Mouse (Mus musculus): ENCODE measurements around the gene Unc79. TPM values are rescaled to one million over a fixed set of nuclear protein-coding genes. Genes with fewer than 3 reads are reported as not detected.

Unc79 gene
- polyA plus RNA-seq, 1 experiment from 2014 or later, result 1.3 TPM

DNA sequence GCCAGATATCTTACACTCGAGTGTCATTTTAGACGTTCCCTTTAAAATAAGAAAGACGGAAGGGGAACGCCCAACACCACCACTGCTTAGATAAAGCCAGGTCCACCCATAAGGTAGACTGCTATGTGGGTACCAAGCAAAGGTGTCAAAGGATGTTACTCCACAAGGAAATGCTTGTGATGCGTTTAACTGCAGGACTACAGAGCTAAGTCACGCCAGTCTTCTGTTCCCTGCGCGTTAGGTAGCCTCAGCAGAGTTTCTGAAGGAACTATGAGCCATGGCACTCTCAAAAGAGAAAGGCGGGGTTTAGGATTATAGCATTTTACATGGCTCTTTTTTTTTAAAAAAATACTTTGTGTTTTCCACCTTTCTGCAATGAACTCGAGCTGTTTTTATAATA, 214.9 kb downstream of the Unc79 start:
- ATAC-seq (ENCODE audit: insufficient number of reproducible peaks, low FRiP score, low TSS enrichment, low read depth), result no peak
- no peaks in the 10 kb centered on the region for H3K27me3 ChIP-seq
- no peak overlapping the region for H3K4me3 ChIP-seq (replicated peaks)
- H3K4me1 ChIP-seq, result no peaks in the 10 kb centered on the region
- WGBS, result 81% methylated on average over 10 of the region's 10 CpGs
- H3K27ac ChIP-seq (replicated peaks), result no peak overlapping the region
- no peak overlapping the region for H3K9ac ChIP-seq
- H3K36me3 ChIP-seq, result no peaks in the 10 kb centered on the region
- H3K9me3 ChIP-seq (replicated peaks), result no peaks in the 10 kb centered on the region
- no peak overlapping the region for H3K4me2 ChIP-seq (replicated peaks)

DNA sequence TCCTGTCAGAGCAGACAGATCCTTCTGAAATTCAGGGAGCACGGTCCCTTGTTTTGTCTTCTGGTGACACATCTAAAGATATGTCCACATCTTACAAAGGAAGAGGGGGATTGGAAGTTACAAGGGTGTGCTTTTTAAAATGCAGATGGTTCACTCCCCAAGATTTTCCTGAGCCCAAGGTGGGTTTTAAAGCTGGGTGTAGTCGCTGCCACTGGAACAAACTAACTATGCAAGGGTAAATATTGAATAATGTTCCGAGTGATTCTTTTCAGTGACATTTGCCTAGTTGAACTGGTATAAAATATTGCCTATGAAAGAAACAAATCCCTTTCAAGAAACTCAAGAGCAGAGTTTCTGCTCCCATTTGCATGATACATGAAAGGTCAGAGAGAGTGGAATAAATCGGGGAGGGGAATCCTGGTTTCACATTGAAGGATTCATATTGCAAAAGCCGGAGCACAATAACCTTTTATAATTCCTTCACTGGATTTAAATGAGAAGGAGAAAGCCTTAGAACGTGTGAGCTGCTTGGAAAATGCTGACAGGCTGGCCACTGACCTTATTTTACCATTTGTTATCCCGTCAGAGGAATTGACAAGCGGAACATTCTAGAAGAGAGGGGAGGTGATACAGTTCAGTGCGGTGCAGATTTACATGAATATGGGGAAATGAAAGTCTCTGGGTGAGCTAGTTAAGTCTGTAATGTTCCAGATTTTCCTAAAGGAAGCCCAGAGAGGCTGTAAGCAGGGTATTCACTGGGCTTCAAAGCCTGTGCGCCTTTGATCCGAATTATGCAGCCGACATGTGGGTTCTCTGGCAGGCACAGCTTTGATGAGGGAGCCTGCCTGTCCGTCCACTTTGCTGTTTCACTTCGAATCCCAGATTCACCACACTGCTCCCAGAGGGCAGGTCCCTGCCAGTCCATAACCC, 215.7 kb downstream of the Unc79 start:
- Histone ChIP-seq H3K27me3 (no peaks in the 10 kb centered on the region), H3K9me3 (replicated peaks) (no peaks in the 10 kb centered on the region), H3K4me3 (replicated peaks) (no peak overlapping the region), H3K9ac (no peak overlapping the region), H3K4me1 (no peaks in the 10 kb centered on the region), H3K4me2 (replicated peaks) (no peak overlapping the region), H3K36me3 (no peaks in the 10 kb centered on the region), H3K27ac (replicated peaks) (no peak overlapping the region)
- 35% methylated on average over 14 of the region's 14 CpGs for WGBS
- ATAC-seq (ENCODE audit: insufficient number of reproducible peaks, low FRiP score, low TSS enrichment, low read depth), result no peak

DNA sequence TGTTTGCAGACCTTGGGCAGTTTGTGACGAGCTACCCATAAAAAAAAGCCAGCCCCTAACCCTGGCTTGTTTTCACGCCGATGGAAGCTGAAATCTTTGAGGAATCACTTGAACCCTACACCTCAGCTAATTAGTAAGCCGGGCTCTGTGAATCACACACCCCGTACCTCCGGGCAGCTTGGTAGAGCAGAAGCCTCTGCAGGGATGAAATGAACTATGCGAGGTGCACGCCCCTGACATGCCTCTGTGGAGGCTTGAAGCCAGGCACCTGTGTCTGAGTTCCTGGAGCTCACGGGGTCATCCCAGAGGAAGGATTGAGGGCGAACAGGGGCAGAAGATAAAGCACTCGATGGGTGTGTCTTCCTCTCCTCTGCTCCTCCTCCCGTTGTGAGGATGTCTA, 220.2 kb downstream of the Unc79 start:
- no peak for ATAC-seq (ENCODE audit: insufficient number of reproducible peaks, low FRiP score, low TSS enrichment, low read depth)
- Histone ChIP-seq H3K9ac (no peak overlapping the region), H3K27ac (replicated peaks) (no peak overlapping the region), H3K27me3 (no peaks in the 10 kb centered on the region), H3K9me3 (replicated peaks) (no peaks in the 10 kb centered on the region), H3K4me1 (no peaks in the 10 kb centered on the region), H3K4me3 (replicated peaks) (no peak overlapping the region), H3K36me3 (no peaks in the 10 kb centered on the region), H3K4me2 (replicated peaks) (no peak overlapping the region)
- WGBS, result 70% methylated on average over 12 of the region's 12 CpGs

DNA sequence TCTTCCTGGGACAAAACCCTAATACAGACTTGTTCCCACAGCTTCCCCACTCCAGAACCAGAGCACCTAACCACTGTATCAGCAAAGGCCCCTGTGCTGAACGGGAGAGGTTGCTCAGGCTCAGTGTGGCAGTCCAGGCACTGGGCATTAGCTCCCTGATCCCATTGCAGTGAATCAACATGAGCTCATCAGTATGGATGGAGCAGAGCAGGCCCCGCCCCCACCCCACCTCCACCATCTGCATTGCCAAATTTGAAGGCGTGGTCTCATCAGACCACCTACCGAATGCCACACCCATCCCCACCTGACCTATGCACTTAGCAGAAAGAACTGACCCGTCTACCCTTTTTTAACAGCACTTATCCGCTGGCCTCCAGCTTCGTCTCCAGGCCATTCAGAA, 234.4 kb downstream of the Unc79 start:
- Histone ChIP-seq H3K4me3 (replicated peaks) (no peak overlapping the region), H3K9me3 (replicated peaks) (no peaks in the 10 kb centered on the region), H3K4me2 (replicated peaks) (no peak overlapping the region), H3K9ac (no peak overlapping the region), H3K4me1 (no peaks in the 10 kb centered on the region), H3K36me3 (no peaks in the 10 kb centered on the region), H3K27ac (replicated peaks) (no peak overlapping the region), H3K27me3 (no peaks in the 10 kb centered on the region)
- whole genome bisulfite sequencing, result 24% methylated on average over 7 of the region's 7 CpGs
- no peak for ATAC-seq (ENCODE audit: insufficient number of reproducible peaks, low FRiP score, low TSS enrichment, low read depth)

DNA sequence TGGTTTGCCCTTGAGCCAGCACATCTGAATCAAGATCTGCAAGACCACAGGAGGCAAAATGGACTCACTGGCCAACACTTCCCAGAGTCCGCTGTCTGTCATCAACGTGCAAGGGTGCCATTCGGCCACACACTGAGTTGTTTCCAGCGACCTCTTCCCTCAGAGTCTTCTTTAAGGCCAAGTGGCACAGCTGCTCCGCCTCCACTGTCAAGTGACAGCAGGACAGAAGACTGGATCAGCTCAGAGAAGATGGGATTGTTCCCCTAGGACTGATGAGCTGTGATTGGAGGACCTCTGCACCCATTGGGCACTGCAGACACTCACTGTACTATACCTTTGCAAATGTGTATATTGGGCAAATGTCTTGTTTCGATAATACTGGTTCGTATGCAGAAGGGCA, 238.4 kb downstream of the Unc79 start:
- Histone ChIP-seq H3K27me3 (no peaks in the 10 kb centered on the region), H3K4me1 (no peaks in the 10 kb centered on the region), H3K27ac (replicated peaks) (no peak overlapping the region), H3K9me3 (replicated peaks) (no peaks in the 10 kb centered on the region), H3K36me3 (no peaks in the 10 kb centered on the region), H3K4me3 (replicated peaks) (no peak overlapping the region), H3K4me2 (replicated peaks) (no peak overlapping the region), H3K9ac (no peak overlapping the region)
- ATAC-seq (ENCODE audit: insufficient number of reproducible peaks, low FRiP score, low TSS enrichment, low read depth), result no peak
- 90% methylated on average over 7 of the region's 7 CpGs for WGBS

DNA sequence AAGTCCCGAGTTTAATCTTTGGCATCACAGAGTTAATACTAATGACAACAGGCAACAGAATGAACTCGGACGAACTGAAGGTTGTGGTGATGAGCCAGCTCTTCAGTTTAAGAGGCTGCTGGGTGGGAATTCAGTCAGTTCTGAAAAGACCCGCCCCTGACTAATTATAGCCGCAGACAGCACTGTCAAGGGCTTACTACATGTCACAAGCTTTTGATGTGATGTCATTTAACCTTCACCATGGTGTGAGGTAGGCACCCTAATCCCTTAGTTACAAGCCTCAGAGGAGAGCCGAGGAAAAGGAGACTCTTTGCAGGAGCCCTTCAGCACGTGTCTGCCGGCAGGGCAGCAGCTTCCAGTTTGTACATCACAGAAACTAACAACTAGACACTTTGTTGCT, 239.6 kb downstream of the Unc79 start:
- Histone ChIP-seq H3K27me3 (no peaks in the 10 kb centered on the region), H3K36me3 (no peaks in the 10 kb centered on the region), H3K9me3 (replicated peaks) (no peaks in the 10 kb centered on the region), H3K4me1 (no peaks in the 10 kb centered on the region), H3K4me2 (replicated peaks) (no peak overlapping the region), H3K9ac (no peak overlapping the region), H3K4me3 (replicated peaks) (no peak overlapping the region), H3K27ac (replicated peaks) (no peak overlapping the region)
- 47% methylated on average over 8 of the region's 8 CpGs for WGBS
- ATAC-seq (ENCODE audit: insufficient number of reproducible peaks, low FRiP score, low TSS enrichment, low read depth), result no peak

DNA sequence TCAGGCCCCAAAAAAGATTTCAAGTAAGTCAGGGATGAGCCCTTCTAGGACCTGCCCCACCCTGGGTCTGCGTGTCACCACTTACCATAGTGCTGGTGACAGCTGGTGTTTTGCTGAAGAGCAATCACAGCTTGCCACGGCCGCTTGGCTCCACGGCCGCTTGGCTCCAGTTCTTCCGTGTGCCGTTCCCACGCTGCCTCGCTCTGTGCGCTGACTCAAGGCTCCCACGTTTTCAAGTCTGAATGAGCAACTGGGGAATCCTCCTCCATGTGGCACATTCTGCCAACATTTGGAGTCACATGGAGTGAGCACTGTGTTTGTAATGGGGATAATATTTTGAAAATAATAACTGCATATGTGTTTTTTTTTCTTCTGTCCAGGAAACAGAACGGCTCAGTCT, 241.1 kb downstream of the Unc79 start:
- Histone ChIP-seq H3K4me3 (replicated peaks) (no peak overlapping the region), H3K27ac (replicated peaks) (no peak overlapping the region), H3K36me3 (no peaks in the 10 kb centered on the region), H3K9ac (no peak overlapping the region), H3K9me3 (replicated peaks) (no peaks in the 10 kb centered on the region), H3K27me3 (no peaks in the 10 kb centered on the region), H3K4me2 (replicated peaks) (no peak overlapping the region), H3K4me1 (no peaks in the 10 kb centered on the region)
- 77% methylated on average over 12 of the region's 12 CpGs for WGBS
- no peak for ATAC-seq (ENCODE audit: insufficient number of reproducible peaks, low FRiP score, low TSS enrichment, low read depth)

DNA sequence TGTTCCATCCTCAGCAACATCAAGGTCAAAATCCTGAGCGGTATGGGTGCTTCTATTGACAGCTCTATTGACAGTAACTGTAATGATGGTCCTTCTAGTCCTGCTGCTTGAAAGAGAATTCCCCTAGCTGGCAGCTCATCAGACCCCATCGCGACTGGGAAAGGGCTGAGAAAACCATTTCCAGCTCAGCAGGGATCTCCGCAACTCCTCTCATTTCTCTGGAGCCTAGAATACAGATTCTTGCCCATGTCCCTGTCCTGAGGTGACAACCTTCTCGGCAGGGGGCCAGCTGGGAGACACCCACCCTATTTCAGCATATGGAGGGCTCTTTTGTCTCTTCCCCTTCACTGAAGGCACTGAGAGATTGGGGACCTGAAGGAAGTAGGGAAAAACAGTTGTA, 244.3 kb downstream of the Unc79 start:
- Histone ChIP-seq H3K4me1 (no peaks in the 10 kb centered on the region), H3K4me3 (replicated peaks) (no peak overlapping the region), H3K27ac (replicated peaks) (no peak overlapping the region), H3K4me2 (replicated peaks) (no peak overlapping the region), H3K27me3 (no peaks in the 10 kb centered on the region), H3K9me3 (replicated peaks) (no peaks in the 10 kb centered on the region), H3K36me3 (no peaks in the 10 kb centered on the region), H3K9ac (no peak overlapping the region)
- ATAC-seq (ENCODE audit: insufficient number of reproducible peaks, low FRiP score, low TSS enrichment, low read depth), result no peak
- WGBS, result 66% methylated on average over 5 of the region's 5 CpGs

DNA sequence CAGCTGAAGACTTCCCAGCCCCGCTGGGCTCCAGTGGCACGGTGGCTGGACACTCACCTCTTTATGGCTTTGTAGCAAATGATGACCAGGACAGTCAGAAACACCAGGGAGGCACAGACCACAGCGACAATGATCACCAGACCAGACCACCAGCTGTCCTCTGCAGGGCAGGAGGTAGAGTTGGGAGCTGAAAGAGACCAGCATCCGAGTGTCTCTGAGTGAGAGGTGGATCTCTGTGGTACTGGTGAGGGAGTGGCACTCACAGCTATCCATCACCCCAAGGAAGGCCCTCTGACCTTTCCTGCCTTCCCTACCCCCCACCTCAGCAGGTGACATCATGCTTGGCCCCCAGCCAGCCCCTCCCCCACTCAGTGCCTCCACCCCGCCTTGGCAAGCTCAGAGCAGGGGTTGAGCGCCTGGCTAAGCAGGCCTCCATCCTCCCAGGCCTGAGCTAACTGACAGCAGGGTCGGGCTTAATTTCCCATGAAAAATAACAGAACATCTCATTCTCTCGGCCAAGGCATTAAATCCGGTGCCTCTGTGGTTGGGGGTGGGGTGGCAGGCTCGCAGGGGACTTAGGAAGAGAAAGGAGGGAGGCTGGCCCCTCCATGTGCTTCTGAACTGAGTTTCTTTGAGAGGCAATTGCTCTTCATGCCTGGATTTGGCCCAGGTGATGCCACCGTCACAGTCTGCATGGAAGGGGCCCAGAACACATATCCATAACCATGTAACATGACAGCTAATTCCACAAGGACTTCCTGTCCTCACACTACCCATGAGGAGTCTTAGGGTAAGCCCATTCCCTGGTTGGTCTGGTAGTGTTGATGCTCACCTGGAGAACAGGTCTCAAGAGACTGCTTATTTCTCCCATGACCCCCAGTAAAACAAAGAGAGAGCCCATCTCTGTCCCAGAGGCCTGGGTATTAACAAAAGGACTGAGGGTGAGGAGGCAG, 254.2 kb downstream of the Unc79 start:
- H3K4me1 ChIP-seq, result no peaks in the 10 kb centered on the region
- H3K9me3 ChIP-seq (replicated peaks), result no peaks in the 10 kb centered on the region
- no peak overlapping the region for H3K27ac ChIP-seq (replicated peaks)
- no peaks in the 10 kb centered on the region for H3K36me3 ChIP-seq
- no peak overlapping the region for H3K4me3 ChIP-seq (replicated peaks)
- H3K9ac ChIP-seq, result no peak overlapping the region
- H3K27me3 ChIP-seq, result no peaks in the 10 kb centered on the region
- H3K4me2 ChIP-seq (replicated peaks), result no peak overlapping the region
- no peak for ATAC-seq (ENCODE audit: insufficient number of reproducible peaks, low FRiP score, low TSS enrichment, low read depth)
- 28% methylated on average over 11 of the region's 11 CpGs for WGBS

DNA sequence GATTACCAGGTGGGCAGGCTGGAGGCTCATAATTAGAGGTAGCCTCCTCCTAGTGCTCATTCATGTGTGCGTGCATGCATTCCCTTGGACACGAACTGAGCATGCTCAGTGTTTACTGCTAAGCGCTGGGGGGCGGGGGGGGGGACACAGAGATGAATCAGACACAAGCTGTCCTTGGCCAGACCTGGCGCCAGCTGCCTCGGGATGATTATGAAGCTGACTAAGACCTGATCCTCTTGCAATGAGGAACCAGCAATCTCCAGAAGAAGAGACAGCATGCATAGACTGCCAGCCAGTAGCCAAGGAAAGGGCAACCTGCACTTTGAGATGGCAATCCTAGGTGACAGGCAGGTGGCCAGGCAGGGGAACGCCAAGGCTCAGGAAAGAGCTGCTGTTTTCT, 256.9 kb downstream of the Unc79 start:
- WGBS, result 67% methylated on average over 7 of the region's 7 CpGs
- Histone ChIP-seq H3K27ac (replicated peaks) (no peak overlapping the region), H3K4me2 (replicated peaks) (no peak overlapping the region), H3K36me3 (no peaks in the 10 kb centered on the region), H3K9me3 (replicated peaks) (no peaks in the 10 kb centered on the region), H3K4me1 (no peaks in the 10 kb centered on the region), H3K4me3 (replicated peaks) (no peak overlapping the region), H3K9ac (no peak overlapping the region), H3K27me3 (no peaks in the 10 kb centered on the region)
- no peak for ATAC-seq (ENCODE audit: insufficient number of reproducible peaks, low FRiP score, low TSS enrichment, low read depth)

DNA sequence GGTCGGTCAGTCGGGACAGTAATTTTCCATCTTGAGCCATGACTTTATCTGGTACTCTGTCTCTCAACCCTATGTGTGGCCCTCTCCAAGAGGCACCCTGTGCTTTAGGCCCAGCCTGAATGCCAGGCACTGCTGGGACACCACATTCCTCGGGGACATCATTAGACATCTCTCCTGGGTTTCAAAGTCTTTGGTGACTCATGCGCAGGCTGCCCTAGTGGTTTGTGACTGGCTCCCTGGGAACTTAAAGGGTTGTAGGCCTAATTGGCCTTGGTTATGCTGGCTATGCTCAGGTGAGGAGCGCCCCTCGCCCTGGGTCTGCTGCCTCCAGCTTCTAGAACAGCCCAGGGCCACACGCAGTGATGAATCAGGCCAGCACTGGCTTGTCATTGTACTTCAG, 260.9 kb downstream of the Unc79 start:
- H3K9me3 ChIP-seq (replicated peaks), result no peaks in the 10 kb centered on the region
- WGBS, result 84% methylated on average over 7 of the region's 7 CpGs
- no peak overlapping the region for H3K4me2 ChIP-seq (replicated peaks)
- no peaks in the 10 kb centered on the region for H3K27me3 ChIP-seq
- no peaks in the 10 kb centered on the region for H3K36me3 ChIP-seq
- H3K9ac ChIP-seq, result no peak overlapping the region
- peaks cover 4% of the 10 kb centered on the region; the same call in 1 of the 2 replicates for H3K4me1 ChIP-seq
- H3K4me3 ChIP-seq (replicated peaks), result no peak overlapping the region
- ATAC-seq (ENCODE audit: insufficient number of reproducible peaks, low FRiP score, low TSS enrichment, low read depth), result no peak
- no peak overlapping the region for H3K27ac ChIP-seq (replicated peaks)
